Comparison of ENCODE assay signal across 8 mouse cellular contexts in the genomic region with DNA sequence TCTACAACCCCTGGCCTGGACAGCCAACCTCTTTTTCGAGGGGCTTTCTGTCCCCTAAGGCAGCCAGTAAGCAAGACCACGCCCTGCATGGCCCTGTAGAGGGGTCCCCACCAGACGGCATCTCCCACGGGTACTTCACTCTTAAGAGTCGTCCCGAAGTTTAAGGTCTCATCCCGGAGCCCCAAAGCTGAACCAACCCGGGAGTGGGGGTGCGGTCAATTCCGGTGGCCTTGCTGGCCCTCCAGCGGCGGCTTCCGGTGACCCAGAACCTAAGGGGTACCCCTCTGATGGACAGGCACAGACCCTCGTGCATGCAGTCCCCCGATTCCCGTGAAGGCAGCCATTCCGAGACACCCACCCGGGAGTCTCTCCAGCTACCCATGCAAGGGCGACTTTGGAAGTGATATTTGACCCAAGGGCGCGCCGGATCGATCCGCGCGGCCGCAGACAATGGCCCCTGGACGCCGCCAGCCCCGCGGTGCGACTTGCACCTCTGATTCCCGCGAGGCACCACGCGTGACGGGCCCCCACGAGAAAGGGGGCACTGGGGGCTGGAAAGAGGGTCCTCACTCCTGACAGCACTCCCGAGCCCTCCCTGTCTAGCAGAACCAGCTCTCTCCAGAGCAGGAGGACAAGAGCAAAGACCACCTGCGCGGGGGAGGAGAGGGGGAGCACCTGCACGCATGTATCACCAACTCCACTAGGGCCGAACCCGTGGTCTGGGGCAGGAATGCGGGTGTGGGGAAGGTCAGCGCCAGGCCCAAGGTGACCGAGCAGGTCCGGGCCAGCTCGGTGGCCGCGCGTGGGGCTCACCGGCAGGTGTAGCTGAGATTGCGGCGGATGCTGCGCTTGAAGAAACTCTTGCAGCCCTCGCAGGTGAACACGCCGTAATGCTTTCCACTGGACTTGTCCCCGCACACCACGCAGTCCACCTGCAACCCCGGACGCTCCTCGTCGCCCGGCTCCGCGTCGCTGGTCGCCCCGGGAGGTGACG. TPM values are rescaled to one million over a fixed set of nuclear protein-coding genes. Genes with fewer than 3 reads are reported as not detected.
A peak's percentile ranks its signal among the peaks of the same experiment; 100 is the strongest.
DNase-seq lines count a peak whose midpoint lies in the region; ATAC-seq lines count a peak whose summit lies in the region.

No protein-coding gene starts in this region.

- H3K9me3 ChIP-seq in heart, embryonic 13.5 days = no peaks in the 10 kb centered on the region
- no peaks in the 10 kb centered on the region for H3K9me3 ChIP-seq in midbrain, embryonic 15.5 days

- 1% methylated on average over 72 of the region's 72 CpGs for WGBS in heart, embryonic 13.5 days
- under 1% methylated on average over 72 of the region's 72 CpGs for WGBS in midbrain, embryonic 15.5 days

- H3K4me3 ChIP-seq in heart, embryonic 13.5 days = peak overlapping the region; percentile 95
- H3K4me3 ChIP-seq in midbrain, embryonic 15.5 days = peak overlapping the region; percentile 74

- H3K9ac ChIP-seq in heart, embryonic 13.5 days = peak overlapping the region; percentile 96
- peak overlapping the region; percentile 76 for H3K9ac ChIP-seq in midbrain, embryonic 15.5 days

- peak; percentile 39 for DNase-seq in cerebellum, adult 8-10 months
- DNase-seq in adrenal gland, postnatal 25 days = peak; percentile 49
- peak; percentile 60 for DNase-seq in kidney, postnatal 10 days
- DNase-seq in frontal cortex, postnatal 25 days (ENCODE audit: low spot score in 2 of 2) = no peak
- DNase-seq in ovary, adult 18-20 months (ENCODE audit: low spot score) = no peak

- no peak for ATAC-seq in cerebellum, adult (ENCODE audit: insufficient number of reproducible peaks, low FRiP score, low TSS enrichment)
- ATAC-seq in heart, embryonic 13.5 days (ENCODE audit: extremely low read depth, insufficient number of reproducible peaks, low FRiP score, low TSS enrichment) = no peak
- ATAC-seq in midbrain, embryonic 15.5 days (replicated peaks) = 0 out of 2 replicates have a peak, but pooled peaks have one; percentile 1

- peak overlapping the region; percentile 91 for H3K27ac ChIP-seq in heart, embryonic 13.5 days (replicated peaks)
- H3K27ac ChIP-seq in midbrain, embryonic 15.5 days = no peak overlapping the region

- H3K36me3 ChIP-seq in heart, embryonic 13.5 days = peaks cover 28% of the 10 kb centered on the region
- no peaks in the 10 kb centered on the region for H3K36me3 ChIP-seq in midbrain, embryonic 15.5 days (replicated peaks)

- peaks cover 59% of the 10 kb centered on the region for H3K4me1 ChIP-seq in heart, embryonic 13.5 days
- H3K4me1 ChIP-seq in midbrain, embryonic 15.5 days = peaks cover 53% of the 10 kb centered on the region

- H3K27me3 ChIP-seq in heart, embryonic 13.5 days (replicated peaks) = 0 out of 2 replicates have a peak, but pooled peaks cover 8% of the 10 kb centered on the region
- peaks cover 3% of the 10 kb centered on the region; the same call in 1 of the 2 replicates for H3K27me3 ChIP-seq in midbrain, embryonic 15.5 days (replicated peaks)

- peak overlapping the region; percentile 98 for H3K4me2 ChIP-seq in heart, embryonic 13.5 days
- peak overlapping the region; percentile 93 for H3K4me2 ChIP-seq in midbrain, embryonic 15.5 days

RNA-seq across cellular contexts. Expression of gene Nr2f6, which starts 1.3 kb away (rescaled TPM):
- total RNA-seq in adrenal gland, postnatal 25 days (2021) = 64.5 and 75.8 TPM in 2 replicates
- 36.6 and 40.9 TPM in 2 replicates for polyA plus RNA-seq in heart, embryonic 13.5 days (2015; fragmentation: Nextera tagmentation; extraction: Ambion mirVana)
- polyA plus RNA-seq in midbrain, embryonic 15.5 days (2015; fragmentation: Nextera tagmentation; extraction: Ambion mirVana) = 25.0 and 28.7 TPM in 2 replicates

RNA-seq across cellular contexts. Expression of gene Ocel1, which starts 9.4 kb away (rescaled TPM):
- total RNA-seq in adrenal gland, postnatal 25 days (2021) = 18.7 and 20.7 TPM in 2 replicates
- polyA plus RNA-seq in heart, embryonic 13.5 days (2015; fragmentation: Nextera tagmentation; extraction: Ambion mirVana) = 4.3 and 4.4 TPM in 2 replicates
- polyA plus RNA-seq in midbrain, embryonic 15.5 days (2015; fragmentation: Nextera tagmentation; extraction: Ambion mirVana) = 6.5 and 6.8 TPM in 2 replicates

RNA-seq across cellular contexts. Expression of gene Use1, which starts 13.8 kb away (rescaled TPM):
- total RNA-seq in adrenal gland, postnatal 25 days (2021) = 168 and 199 TPM in 2 replicates
- polyA plus RNA-seq in heart, embryonic 13.5 days (2015; fragmentation: Nextera tagmentation; extraction: Ambion mirVana) = 69.1 and 78.1 TPM in 2 replicates
- polyA plus RNA-seq in midbrain, embryonic 15.5 days (2015; fragmentation: Nextera tagmentation; extraction: Ambion mirVana) = 117 and 119 TPM in 2 replicates

RNA-seq across cellular contexts. Expression of gene Ushbp1, which starts 15.1 kb away (rescaled TPM):
- total RNA-seq in adrenal gland, postnatal 25 days (2021) = 20.6 and 25.8 TPM in 2 replicates
- 9.2 and 10.2 TPM in 2 replicates for polyA plus RNA-seq in heart, embryonic 13.5 days (2015; fragmentation: Nextera tagmentation; extraction: Ambion mirVana)
- polyA plus RNA-seq in midbrain, embryonic 15.5 days (2015; fragmentation: Nextera tagmentation; extraction: Ambion mirVana) = 7.4 and 7.7 TPM in 2 replicates

RNA-seq across cellular contexts. Expression of gene Babam1, which starts 16.2 kb away (rescaled TPM):
- total RNA-seq in adrenal gland, postnatal 25 days (2021) = 105 and 116 TPM in 2 replicates
- 89.7 and 91.8 TPM in 2 replicates for polyA plus RNA-seq in heart, embryonic 13.5 days (2015; fragmentation: Nextera tagmentation; extraction: Ambion mirVana)
- polyA plus RNA-seq in midbrain, embryonic 15.5 days (2015; fragmentation: Nextera tagmentation; extraction: Ambion mirVana) = 101 and 102 TPM in 2 replicates

Comparison
In these comparisons a context has a peak if more than half of its experiments do, and no peak if none do; other contexts are left out.
1. DNase-seq: peak in cerebellum, adult 8-10 months (single experiment), adrenal gland, postnatal 25 days (single experiment) and kidney, postnatal 10 days (single experiment); none in frontal cortex, postnatal 25 days (0 of 2) and ovary, adult 18-20 months (single experiment).